Mouse (Mus musculus) kidney, postnatal 36 days (tissue): ENCODE results near the gene Gm973.
"Not testable (repeated sequence)": the region's sequence is repeated elsewhere in the genome, so short reads cannot be mapped to it uniquely, and the experiment has no call there.

Experiments
- DNase-seq, 2 experiments: peaks; one replicate each; pipeline ENCODE4 v3.0.0; 2021 to 2022; ENCODE audit warnings: mixed read lengths in 2 of 2

The Gm973 gene

DNA sequence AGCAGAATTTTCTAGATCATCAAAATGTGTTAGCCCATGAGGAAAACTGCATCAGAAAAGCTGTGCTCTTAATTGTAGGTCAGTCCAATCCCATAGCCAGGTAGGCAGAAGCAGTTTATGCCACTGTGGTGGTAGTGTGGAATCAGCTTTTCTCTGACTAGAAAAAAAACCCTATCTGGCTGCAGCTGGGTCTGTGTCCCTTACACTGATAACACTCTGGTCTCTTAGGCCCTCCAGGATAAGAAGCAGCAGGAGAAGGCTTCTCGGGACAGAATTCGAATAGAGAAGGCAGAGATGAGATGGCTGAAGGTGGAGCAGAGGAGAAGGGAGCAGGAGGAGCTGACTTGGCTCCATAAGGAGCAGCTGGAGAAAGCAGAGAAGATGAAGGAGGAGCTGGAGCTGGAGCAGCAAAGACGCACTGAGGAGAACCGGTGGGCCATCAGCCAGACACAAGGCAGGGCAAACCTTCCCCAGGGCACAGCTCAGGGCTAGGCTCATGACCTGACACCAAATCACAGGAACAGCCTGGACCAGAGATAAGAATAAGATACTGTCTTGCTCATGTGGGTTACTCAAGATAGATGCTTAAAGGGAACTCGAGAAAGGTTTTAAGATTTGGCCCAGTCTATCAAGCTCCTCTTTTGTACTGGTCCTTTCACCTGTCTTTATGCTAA lies 116.1 kb downstream of the Gm973 start:
- DNase-seq, result no peak

DNA sequence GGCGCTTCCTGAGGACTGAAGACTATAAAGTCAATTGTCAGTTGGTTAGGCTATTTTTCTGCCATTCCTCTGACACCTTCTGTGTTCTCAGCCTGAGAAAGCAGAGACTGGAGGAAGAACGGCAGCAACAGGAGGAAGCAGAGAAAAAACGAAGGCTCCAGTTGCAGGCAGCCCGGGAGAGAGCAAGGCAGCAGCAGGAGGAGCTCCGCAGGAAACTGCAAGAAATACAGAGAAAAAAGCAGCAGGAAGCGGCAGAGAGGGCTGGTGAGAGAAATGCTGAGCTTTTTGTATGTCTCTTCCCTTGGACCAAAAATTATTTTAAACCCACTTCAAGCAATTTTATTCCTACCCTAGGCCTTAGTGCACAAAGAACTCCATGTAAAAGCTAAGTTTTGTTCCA lies 117.0 kb downstream of the Gm973 start:
- no peak for DNase-seq

DNA sequence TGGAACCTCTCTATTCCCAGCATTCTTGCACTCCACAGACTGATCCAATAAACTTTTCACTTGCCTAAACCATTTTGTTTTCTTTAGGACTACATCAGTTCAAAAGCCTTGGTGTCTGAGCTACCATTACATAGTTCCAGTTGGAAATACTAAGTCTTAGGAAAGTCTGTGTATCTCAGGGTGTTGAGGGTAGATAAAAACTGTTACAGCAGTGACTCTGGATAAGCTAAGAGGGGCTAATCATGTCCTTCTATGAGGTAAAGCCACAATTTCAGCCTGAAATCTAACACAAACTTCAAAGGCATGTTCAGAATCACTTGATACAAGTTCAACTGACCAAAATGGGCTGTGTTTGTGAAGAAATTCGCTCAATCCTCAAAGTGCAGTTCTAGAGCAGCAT lies 120.3 kb downstream of the Gm973 start:
- DNase-seq, result no peak

DNA sequence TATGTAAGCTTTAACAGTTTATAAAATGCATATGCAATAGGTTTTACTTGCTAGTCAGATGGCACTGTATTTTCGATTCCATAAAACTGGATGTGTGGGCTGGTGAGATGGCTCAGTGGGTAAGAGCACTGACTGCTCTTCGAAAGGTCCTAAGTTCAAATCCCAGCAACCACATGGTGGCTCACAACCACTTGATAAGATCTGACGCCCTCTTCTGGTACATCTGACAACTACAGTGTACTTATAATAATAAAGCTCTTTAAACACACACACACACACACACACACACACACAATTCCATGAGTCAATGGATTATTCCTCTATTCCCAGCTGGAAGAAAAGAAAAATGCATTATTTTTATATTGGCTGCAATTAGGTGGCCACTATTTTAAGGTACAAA lies 122.3 kb downstream of the Gm973 start:
- DNase-seq, result no peak

DNA sequence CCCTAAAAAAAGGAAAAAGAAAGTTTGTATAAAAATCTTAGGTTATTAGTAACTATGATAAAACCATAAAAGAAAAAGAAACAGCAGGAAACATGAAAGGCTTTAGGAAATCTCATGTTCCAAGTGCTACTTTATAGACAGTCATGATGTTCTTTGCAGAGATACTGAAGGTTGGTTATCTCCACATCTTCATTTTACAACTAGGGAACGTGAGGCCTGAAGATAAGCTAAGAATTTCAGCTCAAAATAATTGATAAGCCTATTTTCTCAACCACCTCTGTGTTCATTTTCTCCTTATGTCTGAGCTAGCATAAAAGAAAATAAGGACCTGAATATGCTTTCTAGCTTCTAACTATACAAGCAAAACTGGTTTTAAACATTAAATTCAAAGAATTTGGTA lies 126.4 kb downstream of the Gm973 start:
- no peak for DNase-seq

DNA sequence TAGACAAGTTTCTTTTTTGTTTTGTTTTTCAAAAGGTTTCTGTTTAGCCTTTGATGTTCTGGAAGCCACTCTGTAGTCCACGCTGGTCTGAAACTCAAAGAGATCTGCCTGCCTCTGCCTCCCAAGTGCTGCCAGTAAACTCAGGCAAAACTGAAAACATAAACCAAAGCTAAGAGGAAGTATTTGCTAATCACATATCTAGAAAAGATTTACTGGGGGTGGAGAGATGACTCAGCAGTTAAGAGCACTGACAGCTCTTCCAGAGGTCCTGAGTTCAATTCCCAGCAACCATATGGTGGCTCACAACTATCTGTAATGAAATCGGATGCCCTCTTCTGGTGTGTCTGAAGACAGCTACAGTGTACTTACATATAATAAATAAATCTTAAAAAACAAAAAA lies 130.4 kb downstream of the Gm973 start:
- DNase-seq, result not testable (repeated sequence)

DNA sequence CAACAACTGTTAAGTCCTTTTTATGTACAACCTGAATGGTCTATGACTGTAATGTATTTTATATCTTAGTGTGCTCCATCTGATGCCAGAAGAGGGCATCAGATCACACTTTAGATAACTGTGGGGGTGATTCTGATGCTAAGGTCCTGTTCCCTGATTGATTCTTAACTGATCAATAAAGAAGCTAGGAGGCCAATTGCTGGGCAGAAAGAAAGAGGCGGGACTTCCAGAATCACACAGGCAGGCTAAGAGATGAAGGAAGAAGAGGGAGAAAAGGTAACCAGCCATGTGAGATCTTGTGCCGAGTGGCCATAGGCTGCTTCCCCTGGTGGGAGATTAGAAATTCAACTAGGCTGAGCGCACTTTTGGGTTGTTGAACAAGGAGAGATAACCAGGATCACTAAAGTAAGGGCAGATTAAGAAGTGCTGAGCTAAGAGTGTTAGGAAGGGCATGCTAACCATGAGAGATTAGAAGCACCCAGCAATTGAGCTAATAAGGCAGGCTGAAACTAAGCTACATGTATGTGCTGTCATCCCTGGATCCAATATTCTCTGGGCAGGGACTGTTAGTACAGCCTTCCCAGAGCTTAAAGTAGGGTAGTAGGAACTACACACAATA lies 135.2 kb downstream of the Gm973 start:
- no peak for DNase-seq

DNA sequence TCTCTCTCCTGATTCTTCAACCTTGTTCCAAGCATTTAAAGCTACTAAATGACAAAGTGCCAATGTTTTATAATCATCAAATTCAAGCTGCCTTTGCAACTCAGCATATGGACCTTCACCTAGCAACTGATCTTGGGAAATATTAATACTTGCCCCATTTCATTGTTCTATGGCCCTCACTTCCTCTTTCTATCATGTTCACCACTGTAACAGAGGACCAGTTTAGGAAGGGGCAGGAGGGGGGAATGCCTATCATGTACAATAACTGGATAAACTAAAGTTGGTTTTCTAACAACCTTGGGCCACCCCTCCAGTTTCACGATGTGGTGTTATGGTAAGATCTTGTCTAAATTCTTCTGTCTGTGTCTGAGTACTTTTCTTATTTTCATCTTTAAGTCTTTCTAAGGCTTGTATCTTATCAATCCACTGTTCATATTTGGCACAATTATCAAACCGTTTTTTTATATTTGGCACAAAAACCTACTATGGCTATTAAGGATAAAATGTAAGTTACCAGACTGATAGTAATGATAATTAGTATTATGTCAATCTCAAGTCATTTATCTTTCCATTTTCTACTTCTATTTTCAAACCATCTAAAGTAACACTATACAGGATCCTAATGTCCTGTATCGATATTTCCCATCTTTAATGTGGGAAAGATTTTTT lies 137.3 kb downstream of the Gm973 start:
- DNase-seq, result no peak

DNA sequence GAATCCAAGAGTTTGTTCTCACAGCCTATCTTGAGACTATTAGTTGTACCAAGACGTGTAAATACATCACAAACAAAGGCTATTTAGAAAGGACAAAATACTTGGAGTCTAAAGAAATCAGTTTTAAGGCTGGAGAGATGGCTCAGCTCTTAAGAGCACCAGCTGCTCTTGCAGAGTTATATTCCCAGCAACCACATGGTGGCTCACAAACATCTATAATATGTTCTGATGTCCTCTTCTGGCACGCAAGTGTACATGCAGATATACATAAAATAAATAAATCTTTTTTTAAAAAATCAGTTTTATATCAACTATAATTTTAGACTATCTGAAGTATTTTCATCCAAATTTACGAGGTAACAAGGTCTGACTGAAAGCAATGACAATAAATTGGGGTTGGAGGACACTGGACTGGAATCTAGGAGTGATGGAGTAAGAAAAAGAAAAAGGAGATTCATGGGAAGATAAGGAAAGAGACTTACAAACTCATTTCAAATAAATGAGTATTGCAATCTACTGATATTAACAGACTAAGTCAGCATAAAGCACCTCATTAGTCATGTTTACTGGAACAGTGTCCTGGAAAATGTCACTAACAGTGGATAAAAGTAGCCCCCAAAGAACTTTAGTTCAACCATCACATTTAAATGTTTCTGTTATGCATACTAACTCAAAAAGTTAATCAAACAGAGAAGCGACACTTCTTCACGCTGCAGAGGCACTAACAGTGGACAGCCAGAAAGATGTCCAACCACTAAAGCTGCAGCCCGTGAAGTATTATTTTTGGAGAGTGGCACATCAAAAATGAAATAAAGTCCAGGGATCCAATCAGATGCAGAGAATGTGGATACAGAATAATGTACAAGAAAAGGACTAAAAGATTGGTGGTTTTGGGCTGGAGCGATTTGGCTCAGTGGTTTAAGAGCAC lies 140.4 kb downstream of the Gm973 start:
- DNase-seq, result no peak

DNA sequence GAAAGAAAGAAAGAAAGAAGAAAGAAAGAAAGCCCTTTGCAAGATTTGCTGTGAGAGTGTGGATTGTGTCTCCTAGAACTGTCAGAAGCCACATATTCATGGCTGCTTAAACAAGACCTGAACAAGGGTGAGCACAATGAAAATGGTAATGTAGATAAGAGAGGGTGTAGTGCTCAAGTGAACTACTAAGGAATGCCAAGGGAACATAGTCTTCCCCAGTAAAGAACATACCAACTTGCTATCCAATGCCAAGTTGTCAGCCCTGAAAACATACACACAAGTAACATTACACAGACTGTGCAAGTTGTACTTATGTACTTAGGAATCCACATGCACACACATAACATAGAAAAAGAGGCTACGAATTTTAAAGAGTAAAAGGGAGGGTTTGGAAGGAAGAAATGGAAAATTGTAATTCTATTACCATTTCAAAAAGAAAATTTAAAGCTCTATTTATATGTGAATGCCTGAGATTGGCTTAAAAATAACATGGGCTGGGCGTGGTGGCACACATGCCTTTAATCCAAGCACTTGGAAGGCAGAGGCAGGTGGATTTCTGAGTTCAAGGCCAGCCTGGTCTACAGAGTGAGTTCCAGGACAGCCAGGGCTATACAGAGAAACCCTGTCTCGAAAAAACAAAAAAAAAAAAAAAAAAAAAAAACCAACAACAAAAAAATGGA lies 147.5 kb downstream of the Gm973 start:
- no peak for DNase-seq

DNA sequence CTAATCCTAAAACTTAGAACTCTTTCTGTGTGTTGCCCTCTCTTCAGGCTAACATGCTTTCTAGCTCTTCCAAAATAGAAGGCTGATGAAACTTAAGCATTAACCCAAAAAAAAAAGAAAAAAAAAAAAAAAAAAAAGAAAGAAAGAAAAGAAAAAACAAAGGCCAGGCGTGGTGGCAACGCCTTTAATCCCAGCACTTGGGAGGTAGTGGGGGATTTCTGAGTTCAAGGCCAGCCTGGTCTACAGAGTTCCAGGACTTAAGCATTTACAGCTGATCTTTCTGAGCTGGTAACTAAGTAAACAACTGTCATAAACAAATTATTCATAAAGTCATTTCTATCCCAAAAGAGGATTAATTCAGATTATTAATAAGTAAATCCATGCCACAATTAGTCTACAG lies 152.8 kb downstream of the Gm973 start:
- DNase-seq, result no peak

DNA sequence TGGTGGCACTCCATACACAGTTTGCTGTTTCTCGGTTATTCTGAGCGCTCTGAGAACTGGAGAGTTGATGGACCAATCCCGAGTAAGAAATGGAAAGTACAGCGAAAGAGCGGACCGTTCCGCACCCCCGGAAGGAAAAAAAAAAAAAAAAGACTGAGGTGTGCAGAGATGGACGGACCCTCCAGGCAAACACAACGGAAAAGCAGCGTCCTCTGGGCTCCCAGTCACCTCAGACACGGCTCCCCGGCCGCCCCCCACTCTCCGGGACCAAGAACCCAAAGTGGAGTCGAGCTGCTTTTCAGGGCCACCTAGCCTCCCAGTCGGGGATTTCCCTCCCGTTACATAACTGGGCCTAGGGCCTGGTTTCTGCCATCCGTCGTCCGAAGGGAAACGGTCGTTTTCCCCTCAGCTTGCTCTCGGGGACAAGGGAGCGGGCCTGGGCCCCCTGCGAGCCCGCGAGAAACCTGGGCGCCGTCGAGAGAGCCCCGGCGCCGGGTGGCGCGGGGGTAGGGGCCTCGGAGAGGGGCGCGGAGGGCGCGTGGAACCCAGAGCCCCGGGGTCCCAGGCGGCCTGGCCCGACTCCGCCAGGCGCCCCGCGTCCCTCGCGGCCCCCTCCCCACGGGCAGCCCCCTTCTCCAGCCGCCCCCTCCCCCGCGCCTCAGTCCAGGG lies 154.0 kb downstream of the Gm973 start:
- DNase-seq, result peak; percentile 25 to 56

DNA sequence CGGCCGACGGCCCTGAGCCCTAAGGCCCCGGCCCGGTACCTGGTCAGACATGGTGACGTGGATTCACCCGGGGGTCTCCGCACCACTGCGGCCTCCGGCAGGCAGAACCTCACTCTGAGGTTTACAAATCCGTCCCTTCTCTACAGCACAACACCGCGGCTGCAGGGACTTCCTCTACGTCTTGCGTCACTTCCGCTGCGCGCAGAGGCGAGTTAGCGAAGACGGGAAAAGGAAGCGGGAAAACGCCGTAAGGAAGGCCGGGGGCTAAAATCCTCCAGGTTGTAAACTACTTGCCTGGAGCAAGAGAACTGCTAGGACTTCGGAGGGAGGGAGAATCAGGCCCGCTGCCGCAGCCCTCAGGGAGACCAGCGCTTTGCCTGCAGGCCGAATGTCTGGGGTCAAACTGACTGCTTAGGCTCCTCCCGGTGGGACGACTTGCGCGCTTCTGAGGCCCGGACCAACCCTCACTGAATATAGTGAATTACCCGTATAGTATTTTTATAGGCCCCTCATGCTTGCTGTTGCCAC lies 154.6 kb downstream of the Gm973 start, which contains the start of gene Sumo1:
Sumo1 (minus strand) TSS at position 194 of the 528 bp plus-strand sequence.
- peak; percentile 93 to 95 for DNase-seq

DNA sequence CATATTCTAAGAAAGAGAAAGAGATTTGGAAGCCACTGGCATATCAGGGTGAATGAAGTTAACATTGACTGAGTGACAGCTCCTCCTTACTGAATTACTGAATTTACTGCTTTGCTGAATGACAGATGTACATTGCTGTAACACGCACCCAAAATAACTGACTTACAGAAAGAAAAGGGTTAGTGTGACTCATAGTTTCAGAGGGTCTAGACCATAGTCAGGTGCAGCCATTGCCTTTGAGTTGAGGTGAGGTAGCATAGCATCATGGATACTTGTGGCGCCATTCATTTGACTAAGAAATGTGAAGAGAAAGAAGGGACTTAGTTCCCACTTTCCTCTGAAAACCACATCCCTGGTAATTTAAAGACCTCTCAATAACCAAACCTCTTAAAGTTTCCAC lies 157.6 kb downstream of the Gm973 start:
- no peak for DNase-seq

DNA sequence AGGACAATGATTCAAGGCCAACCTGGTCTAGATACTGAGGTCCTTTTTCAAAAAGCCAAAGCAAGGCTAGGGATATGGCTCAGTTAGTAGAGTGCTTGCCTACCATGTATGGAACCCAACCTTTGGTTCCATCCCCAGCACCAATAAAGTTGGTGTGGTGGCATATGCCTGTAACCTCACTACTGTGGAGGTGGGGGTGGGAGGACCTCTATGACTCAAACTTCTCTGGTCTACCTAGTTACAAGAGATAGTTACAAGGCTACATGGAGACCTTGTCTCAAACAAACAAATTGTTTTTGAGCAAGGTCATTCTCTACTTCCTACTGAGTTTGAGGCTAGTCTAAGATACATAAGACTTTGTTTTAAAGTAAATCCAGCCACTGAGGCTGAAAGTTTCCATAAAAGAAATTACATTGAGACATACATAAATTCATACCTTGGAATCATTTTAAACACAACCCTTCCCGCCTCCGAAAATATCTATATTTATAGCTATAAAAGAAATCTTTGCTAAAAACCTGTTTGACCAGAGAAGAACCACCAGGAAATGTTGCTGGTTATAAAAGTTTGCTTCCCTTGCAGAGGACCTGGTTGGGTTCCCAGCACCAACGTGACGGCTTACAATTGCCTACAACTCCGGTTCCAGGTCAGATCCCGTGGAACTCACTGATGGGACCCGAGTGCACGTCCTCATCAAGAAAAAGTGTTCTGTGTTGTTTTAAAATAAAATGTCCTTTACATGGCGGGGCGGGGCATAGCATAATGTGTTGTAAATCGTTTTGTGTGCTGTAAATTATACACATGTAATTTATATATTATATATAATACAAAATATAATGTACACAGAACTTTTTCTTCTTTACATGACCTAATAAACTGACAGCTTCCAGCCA lies 168.1 kb downstream of the Gm973 start:
- DNase-seq, result peak; percentile 4 to 40

DNA sequence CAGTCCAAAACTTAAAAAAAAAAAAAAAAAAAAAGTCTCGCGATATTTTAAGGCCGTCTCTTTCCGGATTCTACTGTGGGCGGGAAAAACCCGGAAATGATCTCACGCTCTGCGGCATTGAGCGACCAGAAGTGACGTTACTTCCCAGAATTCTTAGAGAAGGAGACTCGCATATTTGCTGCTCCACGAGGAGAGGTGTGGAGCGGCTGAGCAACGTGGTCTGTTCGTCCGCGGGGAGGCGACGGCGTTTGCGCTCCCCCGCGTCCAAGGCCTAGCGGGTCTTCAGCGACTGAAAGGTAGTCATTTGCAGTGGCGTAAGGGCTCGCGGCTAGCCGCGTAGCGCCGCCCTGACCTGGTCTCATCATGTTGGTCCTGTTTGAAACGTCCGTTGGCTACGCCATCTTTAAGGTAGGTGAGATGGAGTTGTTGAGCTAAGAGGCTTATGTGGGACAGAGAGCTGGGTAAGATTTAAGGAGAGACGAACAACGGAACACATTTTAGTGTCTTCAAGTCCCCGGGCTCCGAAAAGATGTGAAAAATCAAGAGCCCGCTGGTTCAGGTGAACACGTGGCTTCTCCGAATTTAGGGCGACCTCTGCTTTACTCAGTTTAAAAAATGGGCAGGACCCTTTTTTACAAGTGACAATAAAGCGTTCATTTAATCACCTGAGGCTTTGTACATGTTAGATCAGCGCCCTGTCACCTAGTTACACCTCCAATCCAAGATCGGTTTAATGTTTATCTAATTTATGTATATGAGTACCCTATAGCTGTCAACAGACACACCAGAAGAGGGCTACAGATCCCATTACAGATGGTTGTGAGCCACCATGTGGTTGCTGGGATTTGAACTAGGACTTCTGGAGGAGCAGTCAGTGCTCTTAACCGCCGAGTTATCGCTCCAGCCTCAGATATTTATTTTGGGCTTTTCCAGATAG lies 169.0 kb downstream of the Gm973 start, which contains the start of gene Nop58:
Nop58 (plus strand) TSS at position 153 of the 937 bp plus-strand sequence.
- peak; percentile 91 to 96 for DNase-seq
